ENCODE assay signal across 14 mouse cellular contexts in the genomic region with DNA sequence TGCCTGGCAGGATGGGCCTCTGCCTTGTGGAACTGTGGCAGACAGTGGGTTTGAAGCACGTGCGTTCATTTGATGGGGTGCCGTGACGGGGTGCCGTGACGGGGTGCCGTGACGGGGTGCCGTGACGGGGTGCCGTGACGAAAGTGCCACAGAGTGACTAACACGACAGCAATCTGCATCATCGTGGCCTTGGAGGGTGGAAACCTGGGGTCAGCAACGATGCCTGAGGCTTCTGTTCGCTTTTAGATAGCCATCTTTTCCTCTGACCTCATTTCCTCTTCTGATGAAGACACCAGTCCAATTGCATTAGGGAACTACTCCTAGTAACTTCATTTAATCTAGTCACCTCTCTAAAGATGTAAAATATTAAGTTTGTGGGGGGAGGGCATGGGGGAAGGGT.
"Had no signal": no experiment of that assay in that cellular context is flagged by ENCODE, and none has a peak within 500 bp of the region (broad histone marks: within the 10 kb centered on the region; RNA-seq: fewer than 3 reads in every experiment).

No protein-coding gene starts in this region.

- ATAC-seq: liver, embryonic 12.5 days; midbrain, embryonic 13.5 days had no signal

- DNase-seq: kidney, adult 11 months; kidney, adult 8-10 months; kidney, postnatal 10 days; kidney, postnatal 36 days; layer of hippocampus, adult 9-11 months; liver; lung, adult 18-20 months; lung, postnatal 10 days; lung, postnatal 4 days; right cerebral cortex, postnatal 14 days; right cerebral cortex, postnatal 4 days; thymus, postnatal 25 days had no signal
